Mouse (Mus musculus): ENCODE measurements around the gene Tbc1d22a. TPM values are rescaled to one million over a fixed set of nuclear protein-coding genes. Genes with fewer than 3 reads are reported as not detected.

Gene Tbc1d22a
- total and polyA plus RNA-seq, 2 experiments from 2014 or later: 9.7 to 31.4 TPM

DNA sequence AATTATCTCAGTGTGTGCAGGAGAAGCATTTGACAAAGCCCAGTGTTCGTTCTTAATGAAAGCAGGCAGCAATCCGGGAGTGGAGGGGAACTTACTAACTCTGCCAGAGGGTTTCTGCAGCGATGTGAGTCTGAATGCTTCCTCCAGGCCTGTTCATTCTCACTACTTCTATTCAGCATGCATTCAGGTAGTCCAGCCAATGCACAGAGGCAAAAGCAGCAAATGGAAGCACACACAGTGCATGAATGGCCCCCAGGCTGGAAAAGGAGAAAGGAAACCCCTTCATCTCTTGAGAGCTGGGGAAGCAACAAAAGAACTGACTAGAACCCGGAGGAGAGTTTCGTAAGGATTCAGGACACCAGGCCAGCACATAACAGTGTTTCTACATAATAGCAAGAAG is 169.0 kb downstream of the Tbc1d22a start:
- Histone ChIP-seq H3K4me2 (ENCODE audit: low read depth, low read length) (no peak overlapping the region), H3K9ac (replicated peaks; ENCODE audit: low read depth, low read length) (no peak overlapping the region), H3K27ac (ENCODE audit: low read depth) (no peak overlapping the region), H3K27me3 (ENCODE audit: control insufficient read depth, insufficient read depth, low read length) (no peaks in the 10 kb centered on the region; the same call in 1 of the 2 replicates), H3K4me1 (ENCODE audit: control insufficient read depth, insufficient read depth) (no peaks in the 10 kb centered on the region), H3K36me3 (replicated peaks; ENCODE audit: control insufficient read depth, insufficient read depth, low read length) (no peaks in the 10 kb centered on the region), H3K4me3 (ENCODE audit: low read depth, low read length) (no peak overlapping the region), H3K9me3 (replicated peaks; ENCODE audit: control insufficient read depth, low read length) (no peaks in the 10 kb centered on the region)
- TF ChIP-seq EP300 (IDR thresholded peaks at IDR 0.05; ENCODE audit: low read depth) (no peak), CTCF (IDR thresholded peaks at IDR 0.05; ENCODE audit: low read depth) (no peak)
- ATAC-seq (ENCODE audit: insufficient read depth, low read depth) (no peak), DNase-seq (ENCODE audit: low spot score) (no peak)
- 84% methylated on average over 5 of the region's 5 CpGs for WGBS

DNA sequence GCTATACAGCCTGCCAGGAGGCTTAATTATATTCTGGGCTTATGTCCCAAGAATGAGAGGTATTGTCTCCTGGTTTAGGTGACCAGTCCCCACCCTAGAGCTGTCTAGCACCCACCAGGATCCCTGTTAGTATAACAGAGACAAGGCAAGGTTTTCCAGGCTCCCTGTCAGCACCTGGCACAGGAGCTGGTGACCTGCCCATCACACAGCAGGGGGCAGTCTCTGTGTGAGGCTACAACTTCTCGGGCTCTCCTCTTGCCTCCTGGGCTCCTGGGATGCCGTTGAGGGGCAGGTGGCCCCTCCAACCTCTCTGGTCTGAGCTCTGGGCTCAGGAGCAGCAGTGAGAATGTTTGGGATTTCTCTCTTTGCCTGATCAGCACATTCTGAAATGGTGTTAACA is 171.2 kb downstream of the Tbc1d22a start:
- no peak overlapping the region for H3K9ac ChIP-seq (replicated peaks; ENCODE audit: low read depth, low read length)
- H3K4me2 ChIP-seq (ENCODE audit: low read depth, low read length): no peak overlapping the region
- no peak overlapping the region for H3K4me3 ChIP-seq (ENCODE audit: low read depth, low read length)
- H3K36me3 ChIP-seq (replicated peaks; ENCODE audit: control insufficient read depth, insufficient read depth, low read length): no peaks in the 10 kb centered on the region
- no peaks in the 10 kb centered on the region; the same call in 1 of the 2 replicates for H3K27me3 ChIP-seq (ENCODE audit: control insufficient read depth, insufficient read depth, low read length)
- ATAC-seq (ENCODE audit: insufficient read depth, low read depth) (no peak), DNase-seq (ENCODE audit: low spot score) (no peak)
- no peak for TF ChIP-seq CTCF (IDR thresholded peaks at IDR 0.05; ENCODE audit: low read depth)
- TF ChIP-seq EP300 (IDR thresholded peaks at IDR 0.05; ENCODE audit: low read depth): no peak
- H3K27ac ChIP-seq (ENCODE audit: low read depth): no peak overlapping the region
- H3K4me1 ChIP-seq (ENCODE audit: control insufficient read depth, insufficient read depth): no peaks in the 10 kb centered on the region
- H3K9me3 ChIP-seq (replicated peaks; ENCODE audit: control insufficient read depth, low read length): no peaks in the 10 kb centered on the region
- WGBS: 46% methylated on average over 2 of the region's 2 CpGs

DNA sequence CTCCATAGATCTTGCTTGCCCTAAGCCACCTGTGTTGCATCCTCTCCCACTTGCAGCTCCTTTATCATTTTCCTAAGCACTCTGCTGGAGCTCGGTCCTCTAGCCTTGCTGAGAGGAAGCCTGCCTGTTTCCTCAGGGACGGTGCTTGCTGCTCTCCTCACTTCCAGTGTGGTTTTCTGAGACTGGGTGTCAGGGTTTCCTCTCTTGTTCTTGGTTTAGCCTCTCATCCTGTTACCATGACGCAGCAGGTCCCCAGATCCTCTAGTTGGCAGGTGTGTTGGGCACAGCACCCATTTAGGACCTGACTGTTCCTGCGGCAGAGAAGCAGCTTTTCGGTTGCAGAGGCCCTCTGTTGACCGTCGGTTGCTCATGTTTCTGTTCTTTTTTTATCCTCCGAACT is 172.1 kb downstream of the Tbc1d22a start:
- H3K9me3 ChIP-seq (replicated peaks; ENCODE audit: control insufficient read depth, low read length): no peaks in the 10 kb centered on the region
- ATAC-seq (ENCODE audit: insufficient read depth, low read depth): no peak
- no peak for DNase-seq (ENCODE audit: low spot score)
- no peak overlapping the region for H3K4me2 ChIP-seq (ENCODE audit: low read depth, low read length)
- H3K27me3 ChIP-seq (ENCODE audit: control insufficient read depth, insufficient read depth, low read length): no peaks in the 10 kb centered on the region
- TF ChIP-seq EP300 (IDR thresholded peaks at IDR 0.05; ENCODE audit: low read depth) (no peak), CTCF (IDR thresholded peaks at IDR 0.05; ENCODE audit: low read depth) (no peak)
- no peak overlapping the region for H3K27ac ChIP-seq (ENCODE audit: low read depth)
- no peak overlapping the region for H3K9ac ChIP-seq (replicated peaks; ENCODE audit: low read depth, low read length)
- whole genome bisulfite sequencing: 73% methylated on average over 8 of the region's 8 CpGs
- no peaks in the 10 kb centered on the region for H3K36me3 ChIP-seq (replicated peaks; ENCODE audit: control insufficient read depth, insufficient read depth, low read length)
- H3K4me1 ChIP-seq (ENCODE audit: control insufficient read depth, insufficient read depth): no peaks in the 10 kb centered on the region
- no peak overlapping the region for H3K4me3 ChIP-seq (ENCODE audit: low read depth, low read length)

DNA sequence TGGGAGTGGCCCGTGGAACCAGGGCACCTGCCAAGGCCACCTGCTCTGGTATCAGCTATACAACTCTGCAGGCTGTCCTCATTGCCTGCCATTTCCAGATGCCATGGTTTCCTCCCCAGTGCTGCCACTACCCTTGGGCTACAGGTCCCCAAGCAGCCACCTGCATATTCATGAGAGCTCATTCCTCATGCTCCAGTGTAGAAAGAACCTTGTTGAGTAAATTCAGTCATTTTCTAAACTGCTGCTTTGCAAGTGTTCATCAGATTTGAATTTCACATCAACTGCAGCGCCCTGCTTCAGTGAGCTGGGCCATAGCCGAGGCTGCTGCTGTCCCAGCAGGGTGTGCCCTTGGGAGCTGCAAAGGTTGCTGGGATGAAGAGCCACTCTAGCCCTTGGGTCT is 174.3 kb downstream of the Tbc1d22a start:
- no peak overlapping the region for H3K4me2 ChIP-seq (ENCODE audit: low read depth, low read length)
- H3K36me3 ChIP-seq (replicated peaks; ENCODE audit: control insufficient read depth, insufficient read depth, low read length): no peaks in the 10 kb centered on the region
- no peak for TF ChIP-seq EP300 (IDR thresholded peaks at IDR 0.05; ENCODE audit: low read depth)
- ATAC-seq (ENCODE audit: insufficient read depth, low read depth) (no peak), DNase-seq (ENCODE audit: low spot score) (no peak)
- H3K4me3 ChIP-seq (ENCODE audit: low read depth, low read length): no peak overlapping the region
- H3K4me1 ChIP-seq (ENCODE audit: control insufficient read depth, insufficient read depth): no peaks in the 10 kb centered on the region
- H3K9me3 ChIP-seq (replicated peaks; ENCODE audit: control insufficient read depth, low read length): no peaks in the 10 kb centered on the region
- WGBS: 71% methylated on average over 3 of the region's 3 CpGs
- no peak overlapping the region for H3K9ac ChIP-seq (replicated peaks; ENCODE audit: low read depth, low read length)
- H3K27ac ChIP-seq (ENCODE audit: low read depth): no peak overlapping the region
- H3K27me3 ChIP-seq (ENCODE audit: control insufficient read depth, insufficient read depth, low read length): no peaks in the 10 kb centered on the region

DNA sequence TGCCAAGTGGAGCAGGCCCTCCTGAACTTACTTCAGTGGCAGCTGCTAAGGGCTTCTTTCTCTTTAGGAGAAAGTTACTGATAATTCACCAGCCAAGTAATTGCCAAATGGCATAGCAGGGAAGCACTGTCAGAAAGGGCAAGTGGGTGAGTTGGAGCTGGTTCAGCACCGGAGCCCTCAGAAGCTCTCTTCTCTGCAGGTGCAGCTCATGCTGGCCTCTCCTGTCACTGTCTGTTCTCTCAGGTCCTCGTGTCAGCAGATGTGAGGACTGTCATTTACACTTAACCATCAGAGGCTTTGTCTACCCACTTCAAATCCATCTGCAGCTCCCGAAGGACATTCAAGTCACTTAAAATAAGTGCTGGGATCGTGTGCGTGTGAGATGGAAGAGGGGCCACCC is 190.6 kb downstream of the Tbc1d22a start:
- DNase-seq (ENCODE audit: low spot score) (no peak), ATAC-seq (ENCODE audit: insufficient read depth, low read depth) (no peak)
- Histone ChIP-seq H3K27ac (ENCODE audit: low read depth) (no peak overlapping the region), H3K27me3 (ENCODE audit: control insufficient read depth, insufficient read depth, low read length) (0 out of 2 replicates have a peak, but pooled peaks cover 7% of the 10 kb centered on the region), H3K4me2 (ENCODE audit: low read depth, low read length) (no peak overlapping the region), H3K4me1 (ENCODE audit: control insufficient read depth, insufficient read depth) (no peaks in the 10 kb centered on the region), H3K9ac (replicated peaks; ENCODE audit: low read depth, low read length) (no peak overlapping the region), H3K9me3 (replicated peaks; ENCODE audit: control insufficient read depth, low read length) (no peaks in the 10 kb centered on the region), H3K36me3 (replicated peaks; ENCODE audit: control insufficient read depth, insufficient read depth, low read length) (no peaks in the 10 kb centered on the region), H3K4me3 (ENCODE audit: low read depth, low read length) (no peak overlapping the region)
- no peak for TF ChIP-seq EP300 (IDR thresholded peaks at IDR 0.05; ENCODE audit: low read depth)
- TF ChIP-seq CTCF (IDR thresholded peaks at IDR 0.05; ENCODE audit: low read depth): no peak
- WGBS: 46% methylated on average over 5 of the region's 5 CpGs

DNA sequence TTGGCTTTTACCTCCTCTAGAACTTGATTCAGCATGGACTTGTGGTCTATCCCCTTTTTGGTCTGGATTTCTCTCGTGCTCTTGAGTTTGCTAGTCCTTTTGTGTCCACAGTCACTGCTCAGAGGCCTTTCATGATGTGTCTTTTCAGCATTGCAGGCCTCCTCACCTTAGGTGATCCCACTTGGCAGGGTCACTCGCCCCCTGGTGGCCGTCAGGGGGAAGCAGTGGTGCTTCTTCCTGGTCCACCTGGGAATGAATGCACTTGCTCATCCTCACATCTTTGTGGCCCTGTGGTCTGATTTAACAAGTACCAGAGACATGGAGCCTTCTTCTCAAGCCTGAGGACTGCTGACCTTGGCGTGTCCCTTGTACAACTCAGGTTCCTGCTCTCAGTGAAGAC is 191.3 kb downstream of the Tbc1d22a start:
- Histone ChIP-seq H3K9me3 (replicated peaks; ENCODE audit: control insufficient read depth, low read length) (no peaks in the 10 kb centered on the region), H3K27me3 (ENCODE audit: control insufficient read depth, insufficient read depth, low read length) (0 out of 2 replicates have a peak, but pooled peaks cover 7% of the 10 kb centered on the region), H3K4me3 (ENCODE audit: low read depth, low read length) (no peak overlapping the region), H3K4me2 (ENCODE audit: low read depth, low read length) (no peak overlapping the region), H3K36me3 (replicated peaks; ENCODE audit: control insufficient read depth, insufficient read depth, low read length) (no peaks in the 10 kb centered on the region), H3K27ac (ENCODE audit: low read depth) (no peak overlapping the region), H3K9ac (replicated peaks; ENCODE audit: low read depth, low read length) (no peak overlapping the region), H3K4me1 (ENCODE audit: control insufficient read depth, insufficient read depth) (no peaks in the 10 kb centered on the region)
- TF ChIP-seq EP300 (IDR thresholded peaks at IDR 0.05; ENCODE audit: low read depth) (no peak), CTCF (IDR thresholded peaks at IDR 0.05; ENCODE audit: low read depth) (peak; percentile 90)
- DNase-seq (ENCODE audit: low spot score) (peak; percentile 27), ATAC-seq (ENCODE audit: insufficient read depth, low read depth) (no peak)
- WGBS: 19% methylated on average over 4 of the region's 4 CpGs

All from heart, postnatal 0 days (tissue).